Mouse (Mus musculus) ES-E14 (cell line): ENCODE measurements around the gene Ccn6.

ENCODE experiments used
- MAFK ChIP-seq: IDR thresholded peaks from 2 replicates; pipeline ENCODE4 v1.6.1; 2014; ENCODE audit warnings: mild to moderate bottlenecking, low read depth, low read length, inconsistent platforms; ENCODE audit not compliant: insufficient read depth
- ZC3H11A ChIP-seq: IDR thresholded peaks from 2 replicates; pipeline ENCODE4 v1.6.1; 2012; ENCODE audit warnings: low read depth, mild to moderate bottlenecking, inconsistent platforms, low read length, borderline replicate concordance

DNA sequence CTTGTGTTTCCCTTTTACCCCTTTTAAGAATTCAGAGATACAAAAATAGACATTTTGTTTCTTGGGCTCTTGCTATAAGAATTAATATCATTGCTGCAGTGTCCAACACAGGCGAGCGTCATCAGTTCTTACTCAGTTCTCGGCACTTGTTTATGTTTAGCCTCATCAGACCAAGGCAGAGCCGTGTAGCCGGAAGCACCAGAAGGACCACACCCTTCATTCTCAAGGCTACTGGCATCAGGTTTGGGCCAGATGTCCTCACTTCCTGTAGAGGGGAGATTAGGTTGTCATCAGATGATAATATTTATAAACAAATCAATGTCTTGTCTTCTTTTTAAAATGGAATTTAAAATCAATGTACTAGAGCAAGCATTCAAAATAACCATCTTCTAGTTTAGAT lies 13.4 kb upstream of the Ccn6 start:
- no peak for TF ChIP-seq MAFK
- no peak for TF ChIP-seq ZC3H11A
